In genomic region chr17:26956895-26957294, GRCm38 (mm10) we compare ENCODE assay signal across 16 mouse cellular contexts. TPM values are rescaled to one million over a fixed set of nuclear protein-coding genes. Genes with fewer than 3 reads are reported as not detected.
A peak's percentile ranks its signal among the peaks of the same experiment; 100 is the strongest.
DNase-seq lines count a peak whose midpoint lies in the region; ATAC-seq and TF ChIP-seq lines count a peak whose summit lies in the region.
"Had no signal": no experiment of that assay in that cellular context is flagged by ENCODE, and none has a peak within 500 bp of the region (broad histone marks: within the 10 kb centered on the region; RNA-seq: fewer than 3 reads in every experiment).

No protein-coding gene starts in this region.

- TF ChIP-seq EP300 in liver, embryonic 14.5 days (IDR thresholded peaks at IDR 0.05; ENCODE audit: low read depth): peak; percentile 85

- no peak for TF ChIP-seq CTCF in E14TG2a.4 (conservative IDR thresholded peaks at IDR 0.05; ENCODE audit: low read length)
- TF ChIP-seq CTCF in liver, embryonic 14.5 days (IDR thresholded peaks at IDR 0.05; ENCODE audit: low read depth): no peak
- no peak for TF ChIP-seq CTCF in kidney, adult 2 months (conservative IDR thresholded peaks at IDR 0.05; ENCODE audit: insufficient read depth, insufficient read length, low read depth, low read length)

- intact Hi-C loops in heart, postnatal 10 days (cut with DNase I): no loop called here

- WGBS in liver, embryonic 14.5 days (ENCODE audit: insufficient replicate concordance): 18% methylated on average over 18 of the region's 18 CpGs
- 92% methylated on average over 18 of the region's 18 CpGs for WGBS in kidney, adult 2 months

- peaks cover 76% of the 10 kb centered on the region for H3K4me1 ChIP-seq in E14TG2a.4 (replicated peaks; ENCODE audit: low read depth, low read length)
- peaks cover 23 to 40% of the 10 kb centered on the region in 2 experiments for H3K4me1 ChIP-seq in liver, embryonic 14.5 days (replicated peaks; ENCODE audit: control insufficient read depth in 2 of 2, insufficient read depth in 2 of 2, low read length in 1 of 2)
- no peaks in the 10 kb centered on the region; the same call in 1 of the 2 replicates for H3K4me1 ChIP-seq in kidney, adult 2 months (ENCODE audit: control insufficient read depth, insufficient read depth, low read length)

- DNase-seq in heart, adult 11 months: peak; percentile 94
- DNase-seq in heart, postnatal 10 days: no peak
- DNase-seq in liver, embryonic 14.5 days (ENCODE audit: low read depth in 3 of 3, low spot score in 3 of 3): peak; percentile 76 to 80 (median 79)
- no peak for DNase-seq in lung, postnatal 25 days (ENCODE audit: low spot score)
- no peak for DNase-seq in kidney, adult 2 months
- DNase-seq in adrenal gland, postnatal 10 days: no peak
- DNase-seq: B cell, adult 2 months; cerebellum, adult 8-10 months; right cerebral cortex, adult 18-20 months; thymus, postnatal 4 days had no signal

- H3K9me3 ChIP-seq in E14TG2a.4 (ENCODE audit: low read length): no peaks in the 10 kb centered on the region
- no peaks in the 10 kb centered on the region for H3K9me3 ChIP-seq in liver, embryonic 14.5 days (ENCODE audit: control insufficient read depth, low read length)
- H3K9me3 ChIP-seq: forebrain, embryonic 12.5 days; hindbrain, embryonic 10.5 days; limb, embryonic 10.5 days; midbrain, embryonic 10.5 days had no signal

- TF ChIP-seq POLR2A in kidney, adult 2 months (IDR thresholded peaks at IDR 0.05; ENCODE audit: low read depth, low read length): no peak

- H3K27me3 ChIP-seq in E14TG2a.4 (ENCODE audit: insufficient read depth, low read length): peaks cover 48% of the 10 kb centered on the region
- H3K27me3 ChIP-seq in liver, embryonic 14.5 days (ENCODE audit: control insufficient read depth, insufficient read depth, low read length): no peaks in the 10 kb centered on the region; the same call in 1 of the 2 replicates
- no peaks in the 10 kb centered on the region for H3K27me3 ChIP-seq in kidney, adult 2 months (replicated peaks; ENCODE audit: control insufficient read depth, insufficient read depth, low read length)

- peak overlapping the region; percentile 89 for H3K27ac ChIP-seq in liver, embryonic 14.5 days
- no peak overlapping the region for H3K27ac ChIP-seq in kidney, adult 2 months (ENCODE audit: insufficient read depth, low read depth, low read length)
- H3K27ac ChIP-seq: forebrain, embryonic 12.5 days; hindbrain, embryonic 10.5 days; limb, embryonic 10.5 days; midbrain, embryonic 10.5 days had no signal

- ATAC-seq in common myeloid progenitor, adult 5-6 weeks (replicated peaks; ENCODE audit: low read depth, poor library complexity, severe bottlenecking): peak; percentile 75
- peak; percentile 87 for ATAC-seq in liver, embryonic 14.5 days (ENCODE audit: insufficient read depth)

- peaks cover 48% of the 10 kb centered on the region for H3K36me3 ChIP-seq in E14TG2a.4 (ENCODE audit: insufficient read depth, low read length)
- no peaks in the 10 kb centered on the region for H3K36me3 ChIP-seq in liver, embryonic 14.5 days (replicated peaks; ENCODE audit: control insufficient read depth, insufficient read depth, low read depth)
- H3K36me3 ChIP-seq in kidney, adult 2 months (ENCODE audit: control insufficient read depth, insufficient read depth, low read length): no peaks in the 10 kb centered on the region

- H3K4me3 ChIP-seq in E14TG2a.4 (replicated peaks; ENCODE audit: low read length): 0 out of 2 replicates have a peak overlapping the region, but pooled peaks have one; percentile 35
- H3K4me3 ChIP-seq in liver, embryonic 14.5 days (ENCODE audit: insufficient read depth in 1 of 2, low read depth in 2 of 2, low read length in 2 of 2): peak overlapping the region; percentile 46 to 54
- no peak overlapping the region for H3K4me3 ChIP-seq in kidney, adult 2 months (ENCODE audit: insufficient read depth, low read depth, low read length)
- H3K4me3 ChIP-seq: forebrain, embryonic 12.5 days; hindbrain, embryonic 10.5 days; limb, embryonic 10.5 days; midbrain, embryonic 10.5 days had no signal

- peak overlapping the region; percentile 75 for H3K4me2 ChIP-seq in liver, embryonic 14.5 days (ENCODE audit: low read depth)
- H3K4me2 ChIP-seq: forebrain, embryonic 12.5 days had no signal

- peak overlapping the region; percentile 47 for H3K9ac ChIP-seq in liver, embryonic 14.5 days (replicated peaks)
- H3K9ac ChIP-seq: forebrain, embryonic 12.5 days had no signal

RNA-seq across cellular contexts. Expression of gene Syngap1, which starts 15.8 kb away (rescaled TPM):
- 10 to 100 TPM in 1 of 2 experiments, 1 to 10 TPM in 1; 9.3 to 10.8 TPM for total RNA-seq in heart, postnatal 10 days (2021)
- total RNA-seq in common myeloid progenitor, adult 5-6 weeks (2017): 9.1 and 14.7 TPM in 2 replicates
- 3.4 TPM in 2 replicates for polyA plus RNA-seq in liver, embryonic 14.5 days (2012; rRNA removed)
- 0.08 and 0.13 TPM in 2 replicates for polyA plus RNA-seq in liver, embryonic 14.5 days (2014; fragmentation: Nextera tagmentation; extraction: Ambion mirVana)
- 14.8 and 16.8 TPM in 2 replicates for polyA plus RNA-seq in kidney, adult 2 months (2012; rRNA removed)
- total RNA-seq in adrenal gland, postnatal 10 days (2021): 10 to 100 TPM; 15.7 to 21.6 TPM

RNA-seq across cellular contexts. Expression of gene Zbtb9, which starts 16.1 kb away (rescaled TPM):
- total RNA-seq in heart, postnatal 10 days (2021): 1 to 10 TPM; 2.7 to 4.9 TPM
- total RNA-seq in common myeloid progenitor, adult 5-6 weeks (2017): 25.1 and 27.9 TPM in 2 replicates
- polyA plus RNA-seq in liver, embryonic 14.5 days (2012; rRNA removed): 3.1 and 4.0 TPM in 2 replicates
- 2.6 and 3.4 TPM in 2 replicates for polyA plus RNA-seq in liver, embryonic 14.5 days (2014; fragmentation: Nextera tagmentation; extraction: Ambion mirVana)
- polyA plus RNA-seq in kidney, adult 2 months (2012; rRNA removed): 6.5 and 10.0 TPM in 2 replicates
- 1 to 10 TPM; 5.2 to 7.4 TPM for total RNA-seq in adrenal gland, postnatal 10 days (2021)

RNA-seq across cellular contexts. Expression of gene Cuta, which starts 17.5 kb away (rescaled TPM):
- 100 to 1,000 TPM; 102 to 105 TPM for total RNA-seq in heart, postnatal 10 days (2021)
- 58.4 and 70.4 TPM in 2 replicates for total RNA-seq in common myeloid progenitor, adult 5-6 weeks (2017)
- 53.0 and 53.5 TPM in 2 replicates for polyA plus RNA-seq in liver, embryonic 14.5 days (2012; rRNA removed)
- 82.5 and 86.8 TPM in 2 replicates for polyA plus RNA-seq in liver, embryonic 14.5 days (2014; fragmentation: Nextera tagmentation; extraction: Ambion mirVana)
- polyA plus RNA-seq in kidney, adult 2 months (2012; rRNA removed): 145 and 183 TPM in 2 replicates
- total RNA-seq in adrenal gland, postnatal 10 days (2021): 100 to 1,000 TPM; 119 to 134 TPM

RNA-seq across cellular contexts. Expression of gene Phf1, which starts 24.0 kb away (rescaled TPM):
- 10 to 100 TPM; 10.1 to 12.4 TPM for total RNA-seq in heart, postnatal 10 days (2021)
- total RNA-seq in common myeloid progenitor, adult 5-6 weeks (2017): 3.2 and 3.3 TPM in 2 replicates
- polyA plus RNA-seq in liver, embryonic 14.5 days (2012; rRNA removed): 6.3 and 6.4 TPM in 2 replicates
- 0.94 and 1.7 TPM in 2 replicates for polyA plus RNA-seq in liver, embryonic 14.5 days (2014; fragmentation: Nextera tagmentation; extraction: Ambion mirVana)
- polyA plus RNA-seq in kidney, adult 2 months (2012; rRNA removed): 41.2 and 52.0 TPM in 2 replicates
- 10 to 100 TPM; 20.6 to 23.3 TPM for total RNA-seq in adrenal gland, postnatal 10 days (2021)

RNA-seq across cellular contexts. Expression of gene Kifc5b, which starts 40.0 kb away (rescaled TPM):
- total RNA-seq in heart, postnatal 10 days (2021): 1 to 10 TPM; 3.9 to 4.1 TPM
- 11.9 and 16.7 TPM in 2 replicates for total RNA-seq in common myeloid progenitor, adult 5-6 weeks (2017)
- polyA plus RNA-seq in liver, embryonic 14.5 days (2012; rRNA removed): 12.2 and 13.8 TPM in 2 replicates
- polyA plus RNA-seq in liver, embryonic 14.5 days (2014; fragmentation: Nextera tagmentation; extraction: Ambion mirVana): 2.7 and 3.3 TPM in 2 replicates
- 1.3 and 1.5 TPM in 2 replicates for polyA plus RNA-seq in kidney, adult 2 months (2012; rRNA removed)
- total RNA-seq in adrenal gland, postnatal 10 days (2021): 1 to 10 TPM; 4.5 to 6.2 TPM

Comparison
In these comparisons a context has a peak if more than half of its experiments do, and no peak if none do; other contexts are left out.
1. DNase-seq: peak in heart, adult 11 months (single experiment) and liver, embryonic 14.5 days (3 of 3); none in heart, postnatal 10 days (0 of 2), lung, postnatal 25 days (single experiment), kidney, adult 2 months (single experiment) and adrenal gland, postnatal 10 days (single experiment).